Mouse (Mus musculus) kidney, embryonic 14.5 days (tissue): ENCODE results near the gene Nme7. TPM values are rescaled to one million over a fixed set of nuclear protein-coding genes. Genes with fewer than 3 reads are reported as not detected.

Experiments
- ATAC-seq: fragments of 200-750 bp; cut with Nextera tagmentation; 2 replicates; pipeline ENCODE4 v1.8.0; 2017; ENCODE audit warnings: moderate number of reproducible peaks, mild to moderate bottlenecking, moderate TSS enrichment, moderate library complexity; ENCODE audit not compliant: low FRiP score, low TSS enrichment
- H3K27ac ChIP-seq: fragments of 300-500 bp; sonication (generic); 2 replicates; pipeline ENCODE4 v1.5.1; 2014; ENCODE audit warnings: low read depth, mild to moderate bottlenecking, low read length, moderate library complexity, mixed read lengths
- H3K27me3 ChIP-seq: fragments of 300-500 bp; sonication (generic); 2 replicates; pipeline ENCODE4 v1.6.1; 2014; ENCODE audit warnings: mild to moderate bottlenecking, low read length; ENCODE audit not compliant: control insufficient read depth, insufficient read depth
- H3K36me3 ChIP-seq: fragments of 300-500 bp; sonication (generic); 2 replicates; pipeline ENCODE4 v1.6.1; 2014; ENCODE audit warnings: low read length, mixed read lengths; ENCODE audit not compliant: control insufficient read depth, insufficient read depth
- H3K4me1 ChIP-seq: fragments of 300-500 bp; sonication (generic); 2 replicates; pipeline ENCODE4 v1.6.1; 2014; ENCODE audit warnings: low read length, mixed read lengths; ENCODE audit not compliant: control insufficient read depth, insufficient read depth
- H3K4me2 ChIP-seq: fragments of 300-500 bp; sonication (generic); replicated peaks from 2 replicates; pipeline ENCODE4 v1.6.1; 2014; ENCODE audit warnings: low read depth, mild to moderate bottlenecking, low read length
- H3K4me3 ChIP-seq: fragments of 300-500 bp; sonication (generic); 2 replicates; pipeline ENCODE4 v1.5.1; 2014; ENCODE audit warnings: mild to moderate bottlenecking, low read length
- H3K9ac ChIP-seq: fragments of 300-500 bp; sonication (generic); 2 replicates; pipeline ENCODE4 v1.6.1; 2014; ENCODE audit warnings: low read depth, mild to moderate bottlenecking, low read length, moderate library complexity
- H3K9me3 ChIP-seq: fragments of 300-500 bp; sonication (generic); 2 replicates; pipeline ENCODE4 v1.6.1; 2016; ENCODE audit warnings: low read length; ENCODE audit not compliant: control insufficient read depth
- WGBS: fragments of 180-500 bp; shearing (Covaris S2); extraction: QIAGEN DNeasy Blood & Tissue Kit; methylation state at CpG from one replicate; pipeline ENCODE4 v1.1.7; 2014; 5-methylcytosine and 5-hydroxymethylcytosine counted together
- polyA plus RNA-seq: library from polyadenylated mRNA; unstranded; fragments of >200 nt; fragmentation: Nextera tagmentation; extraction: Ambion mirVana; gene quantifications from 2 replicates; pipeline ENCODE4 v1.2.1, GENCODE M21; 2014

Nme7 gene
- polyA plus RNA-seq, 1 experiment from 2014 or later: 47.9 TPM

DNA sequence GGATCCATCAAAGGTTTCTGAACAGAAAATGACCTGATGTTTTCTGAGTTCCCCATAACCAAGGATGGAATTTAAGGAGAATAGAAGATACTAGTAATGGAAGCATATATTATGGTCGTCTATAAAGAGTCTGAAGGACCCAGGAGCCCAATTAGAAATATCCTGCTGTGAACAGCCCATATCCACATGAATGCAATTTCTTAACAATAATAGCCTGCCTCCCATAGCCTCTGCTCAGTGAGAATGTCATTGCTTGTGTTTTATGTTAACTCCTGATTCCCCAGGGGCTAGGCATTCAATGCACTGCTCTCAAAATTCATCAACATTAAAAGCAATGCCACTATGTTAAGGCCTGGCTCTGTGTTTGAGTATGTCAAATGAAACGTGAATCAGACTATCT, 104.7 kb downstream of the Nme7 start:
- H3K4me2 ChIP-seq: no peak overlapping the region
- no peaks in the 10 kb centered on the region for H3K9me3 ChIP-seq
- ATAC-seq: no peak
- H3K4me1 ChIP-seq: no peaks in the 10 kb centered on the region
- H3K27ac ChIP-seq: no peak overlapping the region
- no peak overlapping the region for H3K4me3 ChIP-seq
- H3K9ac ChIP-seq: no peak overlapping the region
- H3K27me3 ChIP-seq: no peaks in the 10 kb centered on the region
- 70% methylated on average over 2 of the region's 2 CpGs for WGBS
- peaks cover 3% of the 10 kb centered on the region; the same call in 1 of the 2 replicates for H3K36me3 ChIP-seq

DNA sequence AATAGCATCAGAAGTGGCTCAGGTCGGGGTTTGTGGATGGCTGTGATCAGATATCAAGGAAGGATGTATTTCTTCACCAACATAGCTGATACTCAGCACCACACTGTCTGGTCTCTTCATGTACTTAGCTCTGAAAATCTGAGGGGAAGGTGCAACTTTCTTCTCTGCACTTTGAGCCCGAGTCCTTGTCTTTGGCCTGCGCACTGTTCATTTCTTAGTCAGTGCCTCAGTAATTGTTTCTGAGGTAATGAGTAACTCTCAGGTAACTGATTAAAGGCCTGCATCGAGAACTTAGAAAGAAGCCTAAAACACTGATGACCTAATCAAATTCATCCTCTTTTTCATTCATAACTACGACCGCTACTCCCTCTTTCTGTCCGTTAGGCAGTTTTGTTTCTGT, 107.4 kb downstream of the Nme7 start:
- ATAC-seq: peak; percentile 58; the same call in 1 of the 2 replicates
- 66% methylated on average over 7 of the region's 7 CpGs for WGBS
- no peaks in the 10 kb centered on the region for H3K4me1 ChIP-seq
- no peaks in the 10 kb centered on the region; the same call in 1 of the 2 replicates for H3K36me3 ChIP-seq
- H3K27me3 ChIP-seq: no peaks in the 10 kb centered on the region
- H3K9me3 ChIP-seq: no peaks in the 10 kb centered on the region
- H3K4me2 ChIP-seq: no peak overlapping the region
- no peak overlapping the region for H3K9ac ChIP-seq
- H3K4me3 ChIP-seq: no peak overlapping the region
- H3K27ac ChIP-seq: peak overlapping the region; percentile 51; the same call in 1 of the 2 replicates

DNA sequence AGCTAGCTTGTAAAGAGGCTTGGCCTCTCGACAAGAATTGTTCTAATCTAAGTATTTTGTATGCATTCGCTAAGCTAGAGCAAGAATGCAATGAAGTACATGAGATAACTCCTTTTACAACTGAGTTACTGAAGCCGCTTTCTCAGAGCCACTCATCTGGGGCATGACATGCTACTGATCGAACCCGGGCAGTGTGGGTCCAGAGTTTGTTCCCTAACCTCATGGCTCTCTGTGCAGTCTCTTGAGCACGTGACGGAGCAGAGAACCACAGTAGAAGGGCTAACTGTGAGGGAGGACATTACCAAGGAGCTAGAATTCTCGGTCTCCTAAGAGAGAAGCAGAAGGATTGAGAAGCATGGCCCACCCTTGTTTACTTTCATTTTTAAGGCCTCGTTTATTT, 109.0 kb downstream of the Nme7 start:
- Histone ChIP-seq H3K27ac (no peak overlapping the region), H3K4me3 (no peak overlapping the region), H3K9ac (no peak overlapping the region), H3K4me1 (no peaks in the 10 kb centered on the region), H3K4me2 (no peak overlapping the region), H3K27me3 (no peaks in the 10 kb centered on the region), H3K9me3 (no peaks in the 10 kb centered on the region), H3K36me3 (no peaks in the 10 kb centered on the region; the same call in 1 of the 2 replicates)
- no peak for ATAC-seq
- WGBS: 94% methylated on average over 9 of the region's 9 CpGs

DNA sequence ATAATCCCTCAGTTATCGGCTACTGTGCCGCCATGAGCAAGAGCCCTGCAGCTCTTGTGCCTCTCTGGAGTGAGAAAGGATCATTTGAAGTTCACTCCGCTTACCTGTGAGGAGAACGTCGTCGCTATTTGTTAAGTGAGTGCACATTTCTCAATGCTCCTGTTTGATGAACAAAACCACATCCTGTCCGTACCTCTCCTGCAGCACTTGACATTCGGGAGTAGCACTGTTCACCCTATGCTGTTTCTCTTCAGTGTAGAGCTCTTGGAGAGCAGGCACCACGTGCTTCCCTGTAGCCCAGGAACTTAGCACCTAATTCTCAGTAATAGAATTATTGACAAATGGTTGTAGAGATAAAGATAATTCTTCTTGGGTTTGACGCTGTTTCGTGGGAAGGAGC, 109.7 kb downstream of the Nme7 start:
- Histone ChIP-seq H3K9me3 (no peaks in the 10 kb centered on the region), H3K36me3 (no peaks in the 10 kb centered on the region; the same call in 1 of the 2 replicates), H3K27me3 (no peaks in the 10 kb centered on the region), H3K4me3 (no peak overlapping the region), H3K4me1 (no peaks in the 10 kb centered on the region), H3K27ac (no peak overlapping the region), H3K9ac (no peak overlapping the region), H3K4me2 (no peak overlapping the region)
- WGBS: 96% methylated on average over 11 of the region's 11 CpGs
- ATAC-seq: no peak

DNA sequence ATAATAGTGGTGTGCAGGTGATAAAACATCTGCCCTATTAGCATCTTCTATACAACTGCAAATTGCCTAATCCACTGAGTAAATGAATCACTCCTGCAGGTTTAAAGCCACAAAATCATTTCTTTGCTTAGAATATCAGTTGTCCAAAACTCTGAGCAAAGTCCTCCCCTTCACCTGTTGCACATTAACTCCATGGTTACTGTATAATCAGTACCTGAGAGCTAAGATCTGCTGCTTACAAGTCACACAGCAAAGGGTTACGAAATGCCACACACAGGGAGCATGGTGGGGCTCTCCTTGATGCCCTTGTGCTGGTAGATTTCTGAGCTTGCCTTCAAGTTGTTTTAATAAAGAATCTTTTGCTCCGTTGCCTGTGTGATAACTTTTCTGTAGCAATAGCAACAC, 111.4 kb downstream of the Nme7 start:
- Histone ChIP-seq H3K27ac (peak overlapping the region; percentile 33; the same call in 1 of the 2 replicates), H3K4me1 (no peaks in the 10 kb centered on the region)

DNA sequence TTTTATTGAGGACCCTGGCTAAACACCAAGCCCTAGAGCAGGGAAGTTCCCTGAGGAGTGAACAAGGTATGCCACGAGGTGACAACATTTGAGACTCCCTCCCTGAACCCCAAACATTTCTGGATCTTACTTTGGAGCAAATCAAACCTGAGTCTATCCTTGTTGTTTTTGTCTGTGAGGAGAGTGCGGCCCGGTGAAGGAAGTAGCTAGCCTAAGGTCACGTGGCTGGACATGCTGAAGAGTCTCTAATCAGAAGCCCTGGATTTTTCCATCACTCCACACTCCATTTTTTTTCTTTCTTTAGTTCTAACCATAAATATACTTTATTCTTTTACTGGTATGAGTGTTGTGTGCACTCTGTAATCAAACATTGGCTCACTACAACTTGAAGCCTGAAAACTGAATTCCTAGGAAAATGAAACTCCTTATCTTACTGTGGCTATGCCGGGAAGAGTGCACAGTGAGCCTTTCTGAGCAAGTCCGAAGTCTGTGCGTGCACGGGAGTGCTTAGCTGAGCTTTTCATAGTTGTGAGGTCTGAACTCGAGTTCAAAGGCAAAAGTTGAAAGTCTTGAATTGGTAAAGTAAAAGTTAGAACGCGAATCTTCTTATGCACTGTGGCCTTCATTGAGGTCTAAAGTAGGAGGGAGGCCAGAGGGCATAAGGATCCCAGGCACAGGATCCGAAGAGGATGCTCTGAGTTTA, 112.9 kb downstream of the Nme7 start:
- H3K9ac ChIP-seq: no peak overlapping the region
- WGBS: 90% methylated on average over 12 of the region's 12 CpGs
- no peak overlapping the region for H3K27ac ChIP-seq
- H3K36me3 ChIP-seq: no peaks in the 10 kb centered on the region; the same call in 1 of the 2 replicates
- H3K4me1 ChIP-seq: no peaks in the 10 kb centered on the region
- H3K4me2 ChIP-seq: no peak overlapping the region
- no peak overlapping the region for H3K4me3 ChIP-seq
- ATAC-seq: no peak
- H3K9me3 ChIP-seq: no peaks in the 10 kb centered on the region
- no peaks in the 10 kb centered on the region for H3K27me3 ChIP-seq

More for the DNA sequence above, 111.4 kb downstream of the Nme7 start:
- no peak overlapping the region for H3K9ac ChIP-seq
- ATAC-seq: peak; percentile 74; the same call in 1 of the 2 replicates
- no peak overlapping the region for H3K4me2 ChIP-seq
- no peaks in the 10 kb centered on the region; the same call in 1 of the 2 replicates for H3K36me3 ChIP-seq
- 65% methylated on average over 2 of the region's 2 CpGs for WGBS
- H3K4me3 ChIP-seq: no peak overlapping the region
- no peaks in the 10 kb centered on the region for H3K9me3 ChIP-seq
- H3K27me3 ChIP-seq: no peaks in the 10 kb centered on the region

DNA sequence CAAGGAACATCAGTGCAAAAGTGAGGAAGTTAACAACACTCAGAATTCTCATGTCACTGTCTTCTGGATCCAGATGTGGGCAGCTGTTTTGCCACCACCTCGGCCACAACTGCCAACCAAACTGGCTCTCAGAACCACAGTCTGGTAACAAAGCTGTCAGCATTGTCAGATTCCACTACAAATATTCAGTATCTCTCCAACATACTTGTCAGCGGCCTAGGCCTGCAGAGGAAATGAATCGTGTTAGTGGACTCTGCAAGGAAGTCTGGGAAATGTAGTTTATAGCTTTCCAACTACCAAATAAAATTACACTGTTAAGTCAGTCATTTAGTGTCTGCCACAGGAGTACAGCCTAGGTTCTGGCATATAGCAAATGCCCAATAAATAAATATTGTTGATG, 113.7 kb downstream of the Nme7 start:
- no peak overlapping the region for H3K27ac ChIP-seq
- WGBS: 86% methylated on average over 3 of the region's 3 CpGs

DNA sequence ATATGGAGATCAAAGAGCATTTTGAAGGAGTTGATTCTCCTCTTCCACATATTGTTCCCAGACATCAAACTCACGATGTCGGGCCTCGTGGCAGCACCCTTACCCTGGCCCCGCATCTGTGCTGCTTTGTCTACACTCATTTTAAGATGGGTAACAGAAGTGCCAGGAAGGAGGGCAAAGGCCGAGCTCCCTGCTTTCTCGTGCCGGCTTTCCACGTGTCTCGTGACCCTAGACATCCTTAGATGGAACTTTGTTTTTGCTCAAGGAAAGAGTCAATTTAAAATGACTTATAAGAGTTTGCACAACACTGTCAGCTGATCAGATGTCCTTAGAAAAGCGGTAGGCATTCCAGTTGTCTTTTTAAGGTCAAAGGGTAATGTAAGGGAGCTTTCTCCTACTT, 114.4 kb downstream of the Nme7 start:
- no peak for ATAC-seq
- WGBS: 47% methylated on average over 10 of the region's 10 CpGs
- no peaks in the 10 kb centered on the region for H3K9me3 ChIP-seq

More for the DNA sequence above, 113.7 kb downstream of the Nme7 start:
- no peaks in the 10 kb centered on the region for H3K4me1 ChIP-seq
- no peak overlapping the region for H3K4me2 ChIP-seq
- no peak for ATAC-seq
- no peak overlapping the region for H3K9ac ChIP-seq
- H3K27me3 ChIP-seq: no peaks in the 10 kb centered on the region
- no peaks in the 10 kb centered on the region; the same call in 1 of the 2 replicates for H3K36me3 ChIP-seq
- no peaks in the 10 kb centered on the region for H3K9me3 ChIP-seq
- no peak overlapping the region for H3K4me3 ChIP-seq

DNA sequence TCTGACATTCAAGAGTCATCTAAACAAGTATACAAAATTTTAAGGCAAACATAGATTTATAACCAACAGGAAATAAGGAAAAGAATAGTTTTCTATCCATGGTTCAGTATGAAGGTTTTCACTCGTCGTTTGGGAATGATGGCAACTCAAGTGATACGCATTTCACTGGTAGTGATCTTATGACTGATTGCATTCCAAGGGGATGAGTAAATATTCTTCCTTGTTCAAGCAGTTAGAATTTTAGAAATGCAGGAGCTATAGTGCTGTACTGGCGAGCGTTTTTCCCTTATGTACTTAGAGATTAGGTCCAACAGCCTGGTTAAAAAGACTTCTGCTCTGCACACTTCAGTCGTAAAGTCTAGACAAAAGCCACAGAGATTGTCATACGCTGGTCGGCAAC, 115.5 kb downstream of the Nme7 start:
- H3K27ac ChIP-seq: no peak overlapping the region
- no peak for ATAC-seq
- no peaks in the 10 kb centered on the region for H3K9me3 ChIP-seq
- 86% methylated on average over 8 of the region's 8 CpGs for WGBS
- H3K4me1 ChIP-seq: no peaks in the 10 kb centered on the region
- H3K9ac ChIP-seq: no peak overlapping the region
- no peak overlapping the region for H3K4me3 ChIP-seq
- no peak overlapping the region for H3K4me2 ChIP-seq
- no peaks in the 10 kb centered on the region for H3K36me3 ChIP-seq
- no peaks in the 10 kb centered on the region for H3K27me3 ChIP-seq

More for the DNA sequence above, 114.4 kb downstream of the Nme7 start:
- no peak overlapping the region for H3K4me2 ChIP-seq
- H3K4me1 ChIP-seq: no peaks in the 10 kb centered on the region
- no peaks in the 10 kb centered on the region for H3K27me3 ChIP-seq
- no peak overlapping the region for H3K4me3 ChIP-seq
- no peak overlapping the region for H3K9ac ChIP-seq
- H3K36me3 ChIP-seq: no peaks in the 10 kb centered on the region
- H3K27ac ChIP-seq: no peak overlapping the region
